ENCODE assay signal across 13 mouse cellular contexts in the genomic region with DNA sequence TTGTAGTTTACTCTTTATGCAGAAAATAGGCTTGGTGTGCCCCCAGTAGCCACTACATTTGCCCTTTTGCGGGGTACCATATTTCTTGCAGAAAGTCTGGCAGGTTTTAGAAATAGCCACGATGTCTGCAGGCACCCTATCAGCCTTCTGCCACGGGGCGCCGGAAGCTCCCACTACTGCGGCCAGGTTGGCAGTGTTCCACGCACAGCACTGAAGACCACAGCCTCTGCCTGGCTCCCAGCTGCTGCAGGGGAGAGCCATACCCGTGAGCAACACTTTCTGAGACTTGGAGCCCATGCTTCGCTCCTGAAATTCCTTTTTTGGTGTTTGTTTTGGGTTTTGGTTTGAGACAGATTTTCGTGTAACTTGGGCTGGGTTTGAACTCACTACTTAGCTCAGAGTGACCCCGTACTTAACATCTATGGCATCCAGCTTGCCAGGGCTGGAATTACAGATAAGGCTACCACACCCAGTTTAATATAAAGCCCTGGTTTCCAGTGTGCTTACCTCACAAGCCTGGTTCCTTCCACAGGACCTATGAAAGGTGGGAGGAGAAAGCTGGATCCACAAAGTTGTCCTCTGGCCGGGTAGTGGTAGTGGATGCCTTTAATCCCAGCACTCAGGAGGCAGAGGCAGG. TPM values are rescaled to one million over a fixed set of nuclear protein-coding genes. Genes with fewer than 3 reads are reported as not detected.
DNase-seq lines count a peak whose midpoint lies in the region; ATAC-seq and TF ChIP-seq lines count a peak whose summit lies in the region.
"Had no signal": no experiment of that assay in that cellular context is flagged by ENCODE, and none has a peak within 500 bp of the region (broad histone marks: within the 10 kb centered on the region; RNA-seq: fewer than 3 reads in every experiment).

No protein-coding gene starts in this region.

- H3K4me3 ChIP-seq in heart, embryonic 16.5 days (ENCODE audit: low read length), result no peak overlapping the region
- no peak overlapping the region for H3K4me3 ChIP-seq in forebrain, postnatal 0 days (ENCODE audit: low read depth, low read length)
- H3K4me3 ChIP-seq in midbrain, embryonic 16.5 days (ENCODE audit: low read depth, low read length), result no peak overlapping the region
- H3K4me3 ChIP-seq: stomach, embryonic 15.5 days had no signal

- TF ChIP-seq CTCF in forebrain, postnatal 0 days (IDR thresholded peaks at IDR 0.05; ENCODE audit: low read depth), result no peak

- H3K4me2 ChIP-seq in heart, embryonic 16.5 days (ENCODE audit: low read depth, low read length), result 0 out of 2 replicates have a peak overlapping the region, but pooled peaks have one; percentile 7
- H3K4me2 ChIP-seq in forebrain, postnatal 0 days (ENCODE audit: low read depth), result no peak overlapping the region
- H3K4me2 ChIP-seq in midbrain, embryonic 16.5 days (ENCODE audit: low read length), result no peak overlapping the region
- H3K4me2 ChIP-seq: stomach, embryonic 15.5 days had no signal

- H3K36me3 ChIP-seq in heart, embryonic 16.5 days (ENCODE audit: control insufficient read depth, insufficient read depth), result no peaks in the 10 kb centered on the region
- no peaks in the 10 kb centered on the region for H3K36me3 ChIP-seq in forebrain, postnatal 0 days (ENCODE audit: insufficient read depth)
- H3K36me3 ChIP-seq in midbrain, embryonic 16.5 days (ENCODE audit: control insufficient read depth, insufficient read depth, low read length), result no peaks in the 10 kb centered on the region
- H3K36me3 ChIP-seq: stomach, embryonic 15.5 days had no signal

- no peaks in the 10 kb centered on the region for H3K9me3 ChIP-seq in heart, embryonic 16.5 days (replicated peaks; ENCODE audit: control insufficient read depth, low read length)
- no peaks in the 10 kb centered on the region for H3K9me3 ChIP-seq in forebrain, postnatal 0 days (ENCODE audit: low read length)
- no peaks in the 10 kb centered on the region for H3K9me3 ChIP-seq in midbrain, embryonic 16.5 days (replicated peaks; ENCODE audit: control insufficient read depth, low read length, poor library complexity, severe bottlenecking)
- H3K9me3 ChIP-seq: stomach, embryonic 15.5 days had no signal

- peaks cover 14% of the 10 kb centered on the region for H3K4me1 ChIP-seq in heart, embryonic 16.5 days (ENCODE audit: control insufficient read depth, insufficient read depth, low read length)
- no peaks in the 10 kb centered on the region for H3K4me1 ChIP-seq in forebrain, postnatal 0 days (ENCODE audit: insufficient read depth)
- H3K4me1 ChIP-seq in midbrain, embryonic 16.5 days (ENCODE audit: control insufficient read depth, insufficient read depth, low read length), result no peaks in the 10 kb centered on the region

- 43% methylated on average over 12 of the region's 12 CpGs for WGBS in heart, embryonic 16.5 days
- WGBS in forebrain, postnatal 0 days, result 71% methylated on average over 12 of the region's 12 CpGs
- WGBS in midbrain, embryonic 16.5 days, result 80% methylated on average over 12 of the region's 12 CpGs

- H3K27ac ChIP-seq in heart, embryonic 16.5 days (ENCODE audit: low read length), result peak overlapping the region; percentile 32; the same call in 1 of the 2 replicates
- H3K27ac ChIP-seq in forebrain, postnatal 0 days (ENCODE audit: low read depth, low read length), result no peak overlapping the region
- H3K27ac ChIP-seq in midbrain, embryonic 16.5 days (ENCODE audit: low read length), result no peak overlapping the region
- H3K27ac ChIP-seq: stomach, embryonic 15.5 days had no signal

- no peaks in the 10 kb centered on the region for H3K27me3 ChIP-seq in heart, embryonic 16.5 days (ENCODE audit: control insufficient read depth, insufficient read depth, low read length)
- no peaks in the 10 kb centered on the region for H3K27me3 ChIP-seq in forebrain, postnatal 0 days (ENCODE audit: insufficient read depth, low read length)
- H3K27me3 ChIP-seq in midbrain, embryonic 16.5 days (ENCODE audit: control insufficient read depth, insufficient read depth, low read depth, low read length), result no peaks in the 10 kb centered on the region
- H3K27me3 ChIP-seq: stomach, embryonic 15.5 days had no signal

- 0 out of 2 replicates have a peak, but pooled peaks have one; percentile 25 for ATAC-seq in heart, embryonic 16.5 days (replicated peaks; ENCODE audit: extremely low read depth, insufficient read depth, low FRiP score)
- ATAC-seq in forebrain, postnatal 0 days, result no peak
- ATAC-seq in midbrain, embryonic 16.5 days, result no peak

- no peak for DNase-seq in heart, adult 8-10 months (ENCODE audit: low spot score)
- peak; percentile 47 to 55 for DNase-seq in right cerebral cortex, postnatal 10 days (ENCODE audit: low spot score in 2 of 2)
- no peak for DNase-seq in right cerebral cortex, postnatal 36 days (ENCODE audit: low spot score in 2 of 2)
- DNase-seq in induced T-regulatory cell, adult 2 months (ENCODE audit: low read depth), result peak; percentile 55
- DNase-seq in thymus, postnatal 10 days (ENCODE audit: low spot score in 2 of 2), result peak; percentile 53 to 63
- no peak for DNase-seq in forebrain, postnatal 0 days
- DNase-seq: adrenal gland, adult 8-10 months; cerebellum, postnatal 25 days; gastrocnemius, postnatal 14 days; kidney, adult 9 months had no signal

- peak overlapping the region; percentile 45 for H3K9ac ChIP-seq in heart, embryonic 16.5 days (ENCODE audit: low read length)
- H3K9ac ChIP-seq in forebrain, postnatal 0 days, result no peak overlapping the region
- no peak overlapping the region for H3K9ac ChIP-seq in midbrain, embryonic 16.5 days (ENCODE audit: low read depth, low read length)
- H3K9ac ChIP-seq: stomach, embryonic 15.5 days had no signal

RNA-seq across cellular contexts. Expression of gene Ncoa3, which starts 40.9 kb away (rescaled TPM):
- polyA plus RNA-seq in heart, embryonic 16.5 days (2015; fragmentation: Nextera tagmentation; extraction: Ambion mirVana), result 9.5 and 9.9 TPM in 2 replicates
- total RNA-seq in heart, adult 8-10 months (2022), result 10 to 100 TPM; 24.3 to 30.2 (median 28.7) TPM
- total RNA-seq in forebrain, postnatal 0 days (2014; rRNA removed), result 19.8 and 24.1 TPM in 2 replicates
- 6.6 and 9.8 TPM in 2 replicates for polyA plus RNA-seq in forebrain, postnatal 0 days (2015; fragmentation: Nextera tagmentation; extraction: Ambion mirVana)
- polyA plus RNA-seq in midbrain, embryonic 16.5 days (2015; fragmentation: Nextera tagmentation; extraction: Ambion mirVana), result 15.5 and 16.0 TPM in 2 replicates

RNA-seq across cellular contexts. Expression of gene Zmynd8, which starts 52.7 kb away (rescaled TPM):
- 36.0 and 40.2 TPM in 2 replicates for polyA plus RNA-seq in heart, embryonic 16.5 days (2015; fragmentation: Nextera tagmentation; extraction: Ambion mirVana)
- 10 to 100 TPM; 35.5 to 60.5 (median 45.4) TPM for total RNA-seq in heart, adult 8-10 months (2022)
- 51.4 and 63.5 TPM in 2 replicates for total RNA-seq in forebrain, postnatal 0 days (2014; rRNA removed)
- polyA plus RNA-seq in forebrain, postnatal 0 days (2015; fragmentation: Nextera tagmentation; extraction: Ambion mirVana), result 37.7 and 45.7 TPM in 2 replicates
- polyA plus RNA-seq in midbrain, embryonic 16.5 days (2015; fragmentation: Nextera tagmentation; extraction: Ambion mirVana), result 78.7 and 87.3 TPM in 2 replicates

Comparison
In these comparisons a context has a peak if more than half of its experiments do, and no peak if none do; other contexts are left out.
1. DNase-seq: peak in right cerebral cortex, postnatal 10 days (2 of 2), induced T-regulatory cell, adult 2 months (single experiment) and thymus, postnatal 10 days (2 of 2); none in heart, adult 8-10 months (single experiment), right cerebral cortex, postnatal 36 days (0 of 2) and forebrain, postnatal 0 days (single experiment).